ENCODE assay signal across 11 mouse cellular contexts in genomic region chr17:35922566-35922965, GRCm38 (mm10). TPM values are rescaled to one million over a fixed set of nuclear protein-coding genes. Genes with fewer than 3 reads are reported as not detected.
DNase-seq lines count a peak whose midpoint lies in the region; ATAC-seq and TF ChIP-seq lines count a peak whose summit lies in the region.
"Had no signal": no experiment of that assay in that cellular context is flagged by ENCODE, and none has a peak within 500 bp of the region (broad histone marks: within the 10 kb centered on the region; RNA-seq: fewer than 3 reads in every experiment).

No protein-coding gene starts in this region.

- DNase-seq in heart, postnatal 0 days (ENCODE audit: low spot score), result no peak
- DNase-seq in heart, postnatal 25 days (ENCODE audit: low spot score), result no peak
- DNase-seq in limb, embryonic 10.5 days (ENCODE audit: low spot score), result no peak
- DNase-seq in NIH3T3 (ENCODE audit: low read depth), result peak; percentile 43
- no peak for DNase-seq in liver, postnatal 0 days
- DNase-seq in urinary bladder, postnatal 14 days (ENCODE audit: low spot score), result no peak
- DNase-seq: gastrocnemius, postnatal 25 days had no signal

- no peak overlapping the region for H3K4me3 ChIP-seq in heart, postnatal 0 days (ENCODE audit: low read depth, low read length)
- H3K4me3 ChIP-seq in limb, embryonic 15.5 days, result no peak overlapping the region
- no peak overlapping the region for H3K4me3 ChIP-seq in limb, embryonic 10.5 days
- H3K4me3 ChIP-seq in liver, postnatal 0 days (ENCODE audit: low read depth, low read length), result no peak overlapping the region
- H3K4me3 ChIP-seq: embryonic facial prominence, embryonic 15.5 days; heart, embryonic 12.5 days had no signal

- TF ChIP-seq EP300 in heart, postnatal 0 days (IDR thresholded peaks at IDR 0.05; ENCODE audit: low read depth), result no peak
- TF ChIP-seq EP300 in liver, postnatal 0 days (IDR thresholded peaks at IDR 0.05; ENCODE audit: low read depth), result no peak

- intact Hi-C loops in heart, postnatal 25 days (cut with DNase I), result loop anchor here (5.0 kb wide), 1 partner anchor 60 kb away; the partner anchor contains the start of gene Prr3

- no peak for ATAC-seq in heart, postnatal 0 days (ENCODE audit: insufficient read depth, low read depth)
- ATAC-seq in limb, embryonic 15.5 days (ENCODE audit: insufficient number of reproducible peaks, low FRiP score, low TSS enrichment, low read depth), result no peak
- no peak for ATAC-seq in liver, postnatal 0 days
- ATAC-seq: forebrain, embryonic 16.5 days had no signal

- H3K4me2 ChIP-seq in heart, postnatal 0 days (ENCODE audit: low read depth, low read length), result no peak overlapping the region
- no peak overlapping the region for H3K4me2 ChIP-seq in limb, embryonic 15.5 days
- peak overlapping the region; percentile 9; the same call in 1 of the 2 replicates for H3K4me2 ChIP-seq in liver, postnatal 0 days (ENCODE audit: low read depth, low read length)
- H3K4me2 ChIP-seq: embryonic facial prominence, embryonic 15.5 days; heart, embryonic 12.5 days had no signal

- H3K27me3 ChIP-seq in heart, postnatal 0 days (ENCODE audit: control insufficient read depth, insufficient read depth, low read length), result no peaks in the 10 kb centered on the region
- H3K27me3 ChIP-seq in limb, embryonic 15.5 days, result no peaks in the 10 kb centered on the region
- H3K27me3 ChIP-seq in limb, embryonic 10.5 days (ENCODE audit: low read depth, poor library complexity, severe bottlenecking), result no peaks in the 10 kb centered on the region
- no peaks in the 10 kb centered on the region for H3K27me3 ChIP-seq in liver, postnatal 0 days (ENCODE audit: insufficient read depth, low read length)
- H3K27me3 ChIP-seq: embryonic facial prominence, embryonic 15.5 days; heart, embryonic 12.5 days had no signal

- peaks cover 12% of the 10 kb centered on the region; the same call in 1 of the 2 replicates for H3K4me1 ChIP-seq in heart, postnatal 0 days (ENCODE audit: control insufficient read depth, insufficient read depth)
- peaks cover 15% of the 10 kb centered on the region for H3K4me1 ChIP-seq in limb, embryonic 15.5 days
- peaks cover 17% of the 10 kb centered on the region for H3K4me1 ChIP-seq in limb, embryonic 10.5 days
- H3K4me1 ChIP-seq in liver, postnatal 0 days (ENCODE audit: insufficient read depth), result peaks cover 49% of the 10 kb centered on the region

- WGBS in heart, postnatal 0 days, result 79% methylated on average over 3 of the region's 3 CpGs
- WGBS in limb, embryonic 15.5 days, result 82% methylated on average over 3 of the region's 3 CpGs
- WGBS in limb, embryonic 10.5 days, result 94% methylated on average over 3 of the region's 3 CpGs
- WGBS in liver, postnatal 0 days (ENCODE audit: insufficient replicate concordance), result 86% methylated on average over 3 of the region's 3 CpGs

- no peak for TF ChIP-seq CTCF in heart, postnatal 0 days (IDR thresholded peaks at IDR 0.05; ENCODE audit: low read depth)
- TF ChIP-seq CTCF in liver, postnatal 0 days (IDR thresholded peaks at IDR 0.05; ENCODE audit: low read depth), result no peak

- no peaks in the 10 kb centered on the region for H3K9me3 ChIP-seq in heart, postnatal 0 days (replicated peaks; ENCODE audit: control insufficient read depth, low read length)
- no peaks in the 10 kb centered on the region for H3K9me3 ChIP-seq in limb, embryonic 15.5 days
- no peaks in the 10 kb centered on the region for H3K9me3 ChIP-seq in limb, embryonic 10.5 days (replicated peaks)
- H3K9me3 ChIP-seq in liver, postnatal 0 days (ENCODE audit: low read length), result no peaks in the 10 kb centered on the region
- H3K9me3 ChIP-seq: embryonic facial prominence, embryonic 15.5 days; heart, embryonic 12.5 days had no signal

- H3K36me3 ChIP-seq in heart, postnatal 0 days (replicated peaks; ENCODE audit: control insufficient read depth, insufficient read depth, low read length), result peaks cover 48% of the 10 kb centered on the region
- H3K36me3 ChIP-seq in limb, embryonic 15.5 days, result peaks cover 41% of the 10 kb centered on the region
- peaks cover 73% of the 10 kb centered on the region for H3K36me3 ChIP-seq in limb, embryonic 10.5 days
- peaks cover 51% of the 10 kb centered on the region for H3K36me3 ChIP-seq in liver, postnatal 0 days (replicated peaks; ENCODE audit: insufficient read depth, low read length)

- no peak overlapping the region for H3K9ac ChIP-seq in heart, postnatal 0 days (replicated peaks; ENCODE audit: low read depth, low read length)
- no peak overlapping the region for H3K9ac ChIP-seq in limb, embryonic 15.5 days
- no peak overlapping the region; the same call in 1 of the 2 replicates for H3K9ac ChIP-seq in liver, postnatal 0 days (replicated peaks)
- H3K9ac ChIP-seq: embryonic facial prominence, embryonic 15.5 days; heart, embryonic 12.5 days had no signal

- peak overlapping the region; percentile 30; the same call in 1 of the 2 replicates for H3K27ac ChIP-seq in heart, postnatal 0 days (ENCODE audit: low read depth)
- H3K27ac ChIP-seq in limb, embryonic 15.5 days, result 0 out of 2 replicates have a peak overlapping the region, but pooled peaks have one; percentile 24
- no peak overlapping the region for H3K27ac ChIP-seq in limb, embryonic 10.5 days
- no peak overlapping the region for H3K27ac ChIP-seq in liver, postnatal 0 days (ENCODE audit: low read depth)
- H3K27ac ChIP-seq: embryonic facial prominence, embryonic 15.5 days had no signal

RNA-seq across cellular contexts. Expression of gene Ppp1r10, which starts 6.3 kb away (rescaled TPM):
- 11.2 and 20.7 TPM in 2 replicates for total RNA-seq in heart, postnatal 0 days (2014; rRNA removed; ENCODE audit: low replicate concordance)
- polyA plus RNA-seq in heart, postnatal 0 days (2015; fragmentation: Nextera tagmentation; extraction: Ambion mirVana), result 14.8 and 20.2 TPM in 2 replicates
- total RNA-seq in heart, postnatal 25 days (2021), result 10 to 100 TPM; 30.4 to 34.5 TPM
- 35.0 and 40.1 TPM in 2 replicates for polyA plus RNA-seq in limb, embryonic 15.5 days (2015; fragmentation: Nextera tagmentation; extraction: Ambion mirVana)
- polyA plus RNA-seq in limb, embryonic 10.5 days (2016; fragmentation: Nextera tagmentation; extraction: Ambion mirVana), result 52.9 and 63.4 TPM in 2 replicates
- 10.0 and 15.9 TPM in 2 replicates for polyA plus RNA-seq in liver, postnatal 0 days (2015; fragmentation: Nextera tagmentation; extraction: Ambion mirVana)

RNA-seq across cellular contexts. Expression of gene Mrps18b, which starts 6.4 kb away (rescaled TPM):
- total RNA-seq in heart, postnatal 0 days (2014; rRNA removed; ENCODE audit: low replicate concordance), result 38.0 and 73.7 TPM in 2 replicates
- 68.6 and 77.0 TPM in 2 replicates for polyA plus RNA-seq in heart, postnatal 0 days (2015; fragmentation: Nextera tagmentation; extraction: Ambion mirVana)
- total RNA-seq in heart, postnatal 25 days (2021), result 10 to 100 TPM; 51.7 to 55.3 TPM
- 72.4 and 77.1 TPM in 2 replicates for polyA plus RNA-seq in limb, embryonic 15.5 days (2015; fragmentation: Nextera tagmentation; extraction: Ambion mirVana)
- polyA plus RNA-seq in limb, embryonic 10.5 days (2016; fragmentation: Nextera tagmentation; extraction: Ambion mirVana), result 87.6 and 122 TPM in 2 replicates
- 81.2 and 82.4 TPM in 2 replicates for polyA plus RNA-seq in liver, postnatal 0 days (2015; fragmentation: Nextera tagmentation; extraction: Ambion mirVana)

RNA-seq across cellular contexts. Expression of gene Atat1, which starts 12.7 kb away (rescaled TPM):
- 28.6 and 31.0 TPM in 2 replicates for total RNA-seq in heart, postnatal 0 days (2014; rRNA removed; ENCODE audit: low replicate concordance)
- 19.1 and 19.8 TPM in 2 replicates for polyA plus RNA-seq in heart, postnatal 0 days (2015; fragmentation: Nextera tagmentation; extraction: Ambion mirVana)
- 1 to 10 TPM; 7.7 TPM for total RNA-seq in heart, postnatal 25 days (2021)
- 58.9 and 59.1 TPM in 2 replicates for polyA plus RNA-seq in limb, embryonic 15.5 days (2015; fragmentation: Nextera tagmentation; extraction: Ambion mirVana)
- 104 and 131 TPM in 2 replicates for polyA plus RNA-seq in limb, embryonic 10.5 days (2016; fragmentation: Nextera tagmentation; extraction: Ambion mirVana)
- polyA plus RNA-seq in liver, postnatal 0 days (2015; fragmentation: Nextera tagmentation; extraction: Ambion mirVana), result 3.4 and 4.8 TPM in 2 replicates

RNA-seq across cellular contexts. Expression of gene 2310061I04Rik, which starts 25.3 kb away (rescaled TPM):
- total RNA-seq in heart, postnatal 0 days (2014; rRNA removed; ENCODE audit: low replicate concordance), result 32.5 and 36.6 TPM in 2 replicates
- 51.9 and 53.1 TPM in 2 replicates for polyA plus RNA-seq in heart, postnatal 0 days (2015; fragmentation: Nextera tagmentation; extraction: Ambion mirVana)
- total RNA-seq in heart, postnatal 25 days (2021), result 100 to 1,000 TPM; 112 to 116 TPM
- polyA plus RNA-seq in limb, embryonic 15.5 days (2015; fragmentation: Nextera tagmentation; extraction: Ambion mirVana), result 18.0 and 23.0 TPM in 2 replicates
- 23.2 and 27.6 TPM in 2 replicates for polyA plus RNA-seq in limb, embryonic 10.5 days (2016; fragmentation: Nextera tagmentation; extraction: Ambion mirVana)
- polyA plus RNA-seq in liver, postnatal 0 days (2015; fragmentation: Nextera tagmentation; extraction: Ambion mirVana), result 15.6 and 16.9 TPM in 2 replicates

RNA-seq across cellular contexts. Expression of gene Dhx16, which starts 42.9 kb away (rescaled TPM):
- 18.2 and 24.1 TPM in 2 replicates for total RNA-seq in heart, postnatal 0 days (2014; rRNA removed; ENCODE audit: low replicate concordance)
- polyA plus RNA-seq in heart, postnatal 0 days (2015; fragmentation: Nextera tagmentation; extraction: Ambion mirVana), result 14.9 and 15.0 TPM in 2 replicates
- 10 to 100 TPM; 19.2 to 20.1 TPM for total RNA-seq in heart, postnatal 25 days (2021)
- 36.8 and 41.3 TPM in 2 replicates for polyA plus RNA-seq in limb, embryonic 15.5 days (2015; fragmentation: Nextera tagmentation; extraction: Ambion mirVana)
- polyA plus RNA-seq in limb, embryonic 10.5 days (2016; fragmentation: Nextera tagmentation; extraction: Ambion mirVana), result 58.4 and 62.4 TPM in 2 replicates
- polyA plus RNA-seq in liver, postnatal 0 days (2015; fragmentation: Nextera tagmentation; extraction: Ambion mirVana), result 14.3 and 15.6 TPM in 2 replicates

Comparison
In these comparisons a context has a peak if more than half of its experiments do, and no peak if none do; other contexts are left out.
1. H3K27ac ChIP-seq: peak in heart, postnatal 0 days (single experiment) and limb, embryonic 15.5 days (single experiment); none in limb, embryonic 10.5 days (single experiment) and liver, postnatal 0 days (single experiment).